Mouse (Mus musculus) lung, adult 2 months (tissue): ENCODE data around the gene Rbbp8nl.

ENCODE experiments used
- CTCF ChIP-seq: fragments of 200-500 bp; IDR thresholded peaks from 2 replicates; pipeline ENCODE4 v1.5.1; 2011; ENCODE audit warnings: mild to moderate bottlenecking, low read length, control low read depth; ENCODE audit not compliant: insufficient read depth
- POLR2A ChIP-seq: fragments of 200-500 bp; IDR thresholded peaks from 2 replicates; pipeline ENCODE4 v1.6.1; 2011; ENCODE audit warnings: low read depth, mild to moderate bottlenecking, control low read depth, low read length, borderline replicate concordance; ENCODE audit errors: extremely low read depth

DNA sequence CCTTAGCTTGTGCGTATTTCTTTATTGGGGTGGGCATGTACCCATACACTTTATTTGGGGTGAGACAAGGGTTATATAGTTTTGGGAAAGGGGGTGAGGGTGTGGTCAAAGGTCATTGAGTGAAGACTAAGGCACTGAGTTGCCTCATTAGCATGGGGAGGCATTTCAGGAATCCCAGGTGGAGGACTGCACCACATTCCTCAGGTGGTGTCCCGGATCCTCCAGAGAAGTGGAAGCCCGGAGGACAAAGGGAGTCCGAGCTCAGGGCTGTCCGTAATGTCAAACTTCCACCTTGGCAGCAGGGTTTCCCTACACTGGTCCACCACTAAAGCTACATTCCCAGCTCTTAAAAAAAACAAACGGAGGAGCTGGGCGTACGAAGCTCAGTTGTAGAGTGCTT is 3.2 kb upstream of the Rbbp8nl start:
- no peak for TF ChIP-seq CTCF
- TF ChIP-seq POLR2A, result no peak
